Mouse (Mus musculus): Measurements from ENCODE around the gene Arl14. TPM values are rescaled to one million over a fixed set of nuclear protein-coding genes. Genes with fewer than 3 reads are reported as not detected.
A peak's percentile ranks its signal among the peaks of the same experiment; 100 is the strongest.
"Not testable (repeated sequence)": the region's sequence is repeated elsewhere in the genome, so short reads cannot be mapped to it uniquely, and the experiment has no call there.

Arl14 gene
- total and polyA plus RNA-seq, 2 experiments: 0.09 TPM; not detected in 1

DNA sequence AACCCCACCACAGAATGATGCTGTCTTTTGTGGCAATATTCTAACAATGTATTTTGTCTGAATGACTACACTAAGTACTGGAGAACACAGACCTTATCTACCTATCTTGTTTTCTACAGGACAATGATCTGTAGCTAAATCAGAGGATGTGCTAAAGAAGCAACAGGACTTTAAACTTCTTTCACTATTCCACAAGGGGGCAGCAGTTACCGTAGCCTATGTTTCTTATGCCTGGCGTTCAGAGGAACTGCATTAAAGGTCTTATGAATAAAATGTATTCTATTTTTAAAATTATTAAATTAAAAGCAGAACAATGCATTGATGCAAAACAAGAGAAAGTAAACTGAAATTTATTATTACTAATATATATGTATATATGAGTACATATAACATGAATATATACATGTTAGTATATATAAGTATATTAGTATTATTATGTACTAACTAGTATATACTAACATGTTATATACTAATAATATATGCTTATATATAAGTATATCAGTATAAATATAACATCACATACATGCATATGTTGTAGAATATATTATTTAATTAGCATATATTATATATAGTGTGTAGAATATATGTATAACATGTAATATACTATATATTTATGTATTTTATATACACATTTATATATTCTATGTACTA is 35.0 kb downstream of the Arl14 start:
- Histone ChIP-seq H3K9ac (ENCODE audit: low read depth, low read length) (no peak overlapping the region), H3K4me3 (ENCODE audit: insufficient read depth, low read depth, low read length) (no peak overlapping the region), H3K36me3 (ENCODE audit: control insufficient read depth, insufficient read depth, low read length) (no peaks in the 10 kb centered on the region), H3K4me1 (ENCODE audit: control insufficient read depth, insufficient read depth, low read length) (no peaks in the 10 kb centered on the region; the same call in 1 of the 2 replicates), H3K27me3 (ENCODE audit: control insufficient read depth, insufficient read depth, low read length) (no peaks in the 10 kb centered on the region), H3K79me2 (ENCODE audit: control insufficient read depth, insufficient read depth, low read length) (no peaks in the 10 kb centered on the region), H3K27ac (replicated peaks; ENCODE audit: insufficient read depth, low read depth, low read length) (no peak overlapping the region)
- peak; percentile 65 for DNase-seq (ENCODE audit: extremely low read depth, low read depth, low spot score)
- 2% methylated on average over 2 of the region's 2 CpGs for WGBS
- no peak for TF ChIP-seq POLR2A (IDR thresholded peaks at IDR 0.05; ENCODE audit: extremely low read depth, insufficient read depth, low read length)
- TF ChIP-seq CTCF (IDR thresholded peaks at IDR 0.05; ENCODE audit: low read depth, low read length): peak; percentile 49

DNA sequence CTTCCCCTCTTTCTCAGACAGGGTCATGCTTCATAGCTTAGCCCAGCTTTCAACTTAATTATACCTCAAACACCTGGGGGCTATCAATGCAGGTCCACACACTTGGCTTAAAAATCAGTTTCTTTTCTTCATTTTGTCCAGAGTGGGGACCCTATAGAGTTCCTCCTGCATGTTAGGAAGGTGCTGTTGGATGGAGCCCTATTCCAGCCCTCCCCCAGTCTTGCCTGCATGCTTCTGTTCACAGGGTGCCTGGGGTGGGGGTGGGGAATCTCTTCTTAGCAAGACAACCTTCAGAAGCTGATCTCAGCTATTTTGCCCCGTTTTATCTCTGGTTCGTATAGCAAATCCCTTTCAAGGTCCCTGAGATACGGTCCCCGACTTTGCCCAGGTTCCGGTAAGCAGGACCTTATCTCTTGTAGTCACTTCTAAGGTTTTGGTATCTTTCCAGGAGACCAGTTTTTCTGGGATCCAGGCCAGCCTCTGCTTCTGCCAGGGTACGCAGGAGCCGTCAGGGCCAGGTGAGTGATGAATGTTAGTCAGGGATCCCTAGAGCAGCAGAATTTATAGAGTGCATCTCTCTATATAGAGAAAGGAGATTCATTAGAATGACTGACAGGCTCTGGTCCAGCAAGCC is 40.9 kb downstream of the Arl14 start:
- H3K4me3 ChIP-seq (ENCODE audit: insufficient read depth, low read depth, low read length): no peak overlapping the region
- 50% methylated on average over 7 of the region's 7 CpGs for WGBS
- no peaks in the 10 kb centered on the region for H3K27me3 ChIP-seq (ENCODE audit: control insufficient read depth, insufficient read depth, low read length)
- H3K9ac ChIP-seq (ENCODE audit: low read depth, low read length): no peak overlapping the region
- H3K4me1 ChIP-seq (ENCODE audit: control insufficient read depth, insufficient read depth, low read length): no peaks in the 10 kb centered on the region
- no peaks in the 10 kb centered on the region for H3K79me2 ChIP-seq (ENCODE audit: control insufficient read depth, insufficient read depth, low read length)
- no peak overlapping the region for H3K27ac ChIP-seq (replicated peaks; ENCODE audit: insufficient read depth, low read depth, low read length)
- no peak for TF ChIP-seq CTCF (IDR thresholded peaks at IDR 0.05; ENCODE audit: low read depth, low read length)
- no peak for DNase-seq (ENCODE audit: extremely low read depth, low read depth, low spot score)
- no peaks in the 10 kb centered on the region for H3K36me3 ChIP-seq (ENCODE audit: control insufficient read depth, insufficient read depth, low read length)

DNA sequence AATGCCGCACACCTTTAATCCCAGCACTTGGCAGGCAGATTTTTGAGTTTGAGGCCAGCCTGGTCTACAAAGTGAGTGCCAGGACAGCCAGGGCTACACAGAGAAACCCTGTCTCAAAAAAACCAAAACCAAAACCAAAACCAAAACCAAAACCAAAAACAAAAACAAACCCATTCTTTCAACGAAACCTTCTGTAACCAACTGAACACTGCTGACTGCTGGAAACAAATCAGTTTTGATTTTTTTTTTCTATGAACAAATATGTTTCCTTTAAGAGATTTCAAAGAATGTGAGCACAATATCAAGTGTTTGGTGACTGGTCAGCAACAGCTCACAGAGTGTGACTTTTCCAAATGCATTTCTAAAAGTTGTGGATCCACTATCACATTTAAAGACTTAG is 42.1 kb downstream of the Arl14 start:
- H3K27ac ChIP-seq (replicated peaks; ENCODE audit: insufficient read depth, low read depth, low read length); H3K36me3 ChIP-seq (ENCODE audit: control insufficient read depth, insufficient read depth, low read length); H3K4me1 ChIP-seq (ENCODE audit: control insufficient read depth, insufficient read depth, low read length); H3K27me3 ChIP-seq (ENCODE audit: control insufficient read depth, insufficient read depth, low read length); H3K79me2 ChIP-seq (ENCODE audit: control insufficient read depth, insufficient read depth, low read length); H3K4me3 ChIP-seq (ENCODE audit: insufficient read depth, low read depth, low read length); H3K9ac ChIP-seq (ENCODE audit: low read depth, low read length): not testable (repeated sequence)
- peak; percentile 19 for DNase-seq (ENCODE audit: extremely low read depth, low read depth, low spot score)
- WGBS: 56% methylated on average over 2 of the region's 2 CpGs

DNA sequence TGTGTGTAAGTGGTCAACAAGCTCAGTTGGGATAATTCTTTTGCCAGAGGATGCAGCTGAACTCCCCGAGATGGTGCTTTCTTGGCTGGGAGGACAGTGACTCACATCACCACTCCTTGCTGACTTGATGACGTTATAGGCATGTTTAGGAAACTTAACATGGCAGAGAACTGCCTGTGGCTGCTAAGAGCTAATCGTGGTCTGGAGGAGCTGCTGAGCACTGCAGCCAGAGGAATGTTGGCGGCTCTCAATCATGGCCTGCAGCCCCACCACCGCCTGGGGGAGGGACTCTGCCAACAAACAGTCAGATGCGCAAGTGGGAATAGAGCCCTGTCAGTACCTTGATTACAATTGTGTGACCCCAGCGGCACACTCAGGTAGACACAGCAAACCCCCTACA is 49.6 kb downstream of the Arl14 start:
- Histone ChIP-seq H3K79me2 (ENCODE audit: control insufficient read depth, insufficient read depth, low read length) (no peaks in the 10 kb centered on the region), H3K27ac (replicated peaks; ENCODE audit: insufficient read depth, low read depth, low read length) (no peak overlapping the region), H3K9ac (ENCODE audit: low read depth, low read length) (no peak overlapping the region), H3K27me3 (ENCODE audit: control insufficient read depth, insufficient read depth, low read length) (no peaks in the 10 kb centered on the region), H3K4me1 (ENCODE audit: control insufficient read depth, insufficient read depth, low read length) (no peaks in the 10 kb centered on the region), H3K36me3 (ENCODE audit: control insufficient read depth, insufficient read depth, low read length) (no peaks in the 10 kb centered on the region), H3K4me3 (ENCODE audit: insufficient read depth, low read depth, low read length) (no peak overlapping the region)
- DNase-seq (ENCODE audit: extremely low read depth, low read depth, low spot score): no peak
- TF ChIP-seq CTCF (IDR thresholded peaks at IDR 0.05; ENCODE audit: low read depth, low read length) (no peak), POLR2A (IDR thresholded peaks at IDR 0.05; ENCODE audit: extremely low read depth, insufficient read depth, low read length) (no peak)
- 78% methylated on average over 7 of the region's 7 CpGs for whole genome bisulfite sequencing

Other genes starting within 250 kb of the Arl14 start
- gene Ift80, start 217.8 kb upstream of the Arl14 start, total RNA-seq (2014; rRNA removed): 3.3 and 4.1 TPM in 2 replicates
- 0.76 and 0.98 TPM in 2 replicates for gene Ift80, start 217.8 kb upstream of the Arl14 start, polyA plus RNA-seq (2012; rRNA removed)
- 6.4 and 8.6 TPM in 2 replicates for gene Smc4, start 217.7 kb upstream of the Arl14 start, total RNA-seq (2014; rRNA removed)
- 1.0 and 1.1 TPM in 2 replicates for gene Smc4, start 217.7 kb upstream of the Arl14 start, polyA plus RNA-seq (2012; rRNA removed)
- gene Trim59, start 177.7 kb upstream of the Arl14 start, total RNA-seq (2014; rRNA removed): 0.28 and 0.74 TPM in 2 replicates
- gene Trim59, start 177.7 kb upstream of the Arl14 start, polyA plus RNA-seq (2012; rRNA removed): 0.04 and 0.05 TPM in 2 replicates
- 10.7 TPM in 2 replicates for gene Kpna4, start 95.3 kb upstream of the Arl14 start, total RNA-seq (2014; rRNA removed)
- gene Kpna4, start 95.3 kb upstream of the Arl14 start, polyA plus RNA-seq (2012; rRNA removed): 5.3 and 5.9 TPM in 2 replicates
- gene Ppm1l, start 94.4 kb downstream of the Arl14 start, total RNA-seq (2014; rRNA removed): 3.3 and 4.4 TPM in 2 replicates
- 1.9 and 2.4 TPM in 2 replicates for gene Ppm1l, start 94.4 kb downstream of the Arl14 start, polyA plus RNA-seq (2012; rRNA removed)

Data from liver, adult 2 months (tissue).